Mouse (Mus musculus): ENCODE measurements around the gene Ak5. TPM values are rescaled to one million over a fixed set of nuclear protein-coding genes. Genes with fewer than 3 reads are reported as not detected.
A peak's percentile ranks its signal among the peaks of the same experiment; 100 is the strongest.

Ak5 gene
- polyA plus RNA-seq, 1 experiment from 2014 or later: 1.3 TPM

- no peaks in the 10 kb centered on the region for H3K27me3 ChIP-seq
- no peak overlapping the region for H3K4me2 ChIP-seq (replicated peaks)
- no peak overlapping the region for H3K9ac ChIP-seq
- H3K27ac ChIP-seq (replicated peaks): no peak overlapping the region
- no peaks in the 10 kb centered on the region for H3K36me3 ChIP-seq
- no peaks in the 10 kb centered on the region for H3K9me3 ChIP-seq (replicated peaks)
- no peak overlapping the region for H3K4me3 ChIP-seq (replicated peaks)
- H3K4me1 ChIP-seq: peaks cover 6% of the 10 kb centered on the region
- 0 out of 2 replicates have a peak, but pooled peaks have one; percentile 19 for ATAC-seq (ENCODE audit: insufficient number of reproducible peaks, low FRiP score, low TSS enrichment, low read depth)
Observed at GRCm38 (mm10) chr3:152563833-152564232, 104.3 kb downstream of the Ak5 start.

DNA sequence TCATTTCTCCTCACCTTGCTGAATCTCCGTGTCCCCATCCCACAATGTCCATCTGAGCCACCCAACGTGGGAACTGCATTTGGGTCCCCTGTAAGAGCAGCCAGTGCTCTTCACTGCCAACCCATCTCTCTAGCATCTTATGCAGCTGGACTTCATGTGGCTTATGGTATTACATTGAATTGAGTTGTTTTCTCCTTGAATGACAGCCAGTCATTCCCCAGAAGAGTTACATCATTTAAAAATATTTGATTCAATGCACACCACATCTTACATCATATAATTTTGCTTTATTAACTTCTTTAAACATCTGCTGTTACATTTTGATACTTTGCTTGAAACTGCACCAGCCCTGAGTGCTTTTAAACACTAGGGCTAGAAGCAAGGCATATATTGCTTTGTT lies 106.5 kb downstream of the Ak5 start:
- Histone ChIP-seq H3K4me1 (no peaks in the 10 kb centered on the region), H3K27me3 (no peaks in the 10 kb centered on the region), H3K4me3 (replicated peaks) (no peak overlapping the region), H3K9me3 (replicated peaks) (no peaks in the 10 kb centered on the region), H3K9ac (no peak overlapping the region), H3K36me3 (no peaks in the 10 kb centered on the region), H3K4me2 (replicated peaks) (no peak overlapping the region), H3K27ac (replicated peaks) (no peak overlapping the region)
- no peak for ATAC-seq (ENCODE audit: insufficient number of reproducible peaks, low FRiP score, low TSS enrichment, low read depth)
- WGBS: 80% methylated on average over 2 of the region's 2 CpGs

DNA sequence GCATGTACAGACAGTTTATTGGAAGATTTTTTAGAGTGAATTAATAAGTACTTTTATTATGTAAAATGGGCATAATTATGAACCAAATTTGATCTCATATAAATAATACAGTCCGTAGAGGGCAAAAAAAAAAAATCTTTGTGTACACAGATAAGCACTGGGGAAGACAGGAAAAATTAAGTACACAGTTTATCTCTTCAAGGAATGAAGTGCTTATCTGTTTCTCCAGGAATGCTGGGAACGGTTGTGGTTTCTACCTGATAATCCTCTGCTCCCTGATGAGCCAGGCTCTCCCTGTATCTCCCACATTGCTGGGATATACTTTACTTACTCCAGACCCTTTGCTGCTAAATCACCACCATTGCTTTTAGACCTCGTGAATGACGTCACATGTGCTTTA lies 108.9 kb downstream of the Ak5 start:
- Histone ChIP-seq H3K9ac (no peak overlapping the region), H3K36me3 (no peaks in the 10 kb centered on the region), H3K27me3 (no peaks in the 10 kb centered on the region), H3K9me3 (replicated peaks) (no peaks in the 10 kb centered on the region), H3K4me2 (replicated peaks) (no peak overlapping the region), H3K4me1 (no peaks in the 10 kb centered on the region), H3K27ac (replicated peaks) (no peak overlapping the region), H3K4me3 (replicated peaks) (no peak overlapping the region)
- no peak for ATAC-seq (ENCODE audit: insufficient number of reproducible peaks, low FRiP score, low TSS enrichment, low read depth)
- 64% methylated on average over 4 of the region's 4 CpGs for WGBS

DNA sequence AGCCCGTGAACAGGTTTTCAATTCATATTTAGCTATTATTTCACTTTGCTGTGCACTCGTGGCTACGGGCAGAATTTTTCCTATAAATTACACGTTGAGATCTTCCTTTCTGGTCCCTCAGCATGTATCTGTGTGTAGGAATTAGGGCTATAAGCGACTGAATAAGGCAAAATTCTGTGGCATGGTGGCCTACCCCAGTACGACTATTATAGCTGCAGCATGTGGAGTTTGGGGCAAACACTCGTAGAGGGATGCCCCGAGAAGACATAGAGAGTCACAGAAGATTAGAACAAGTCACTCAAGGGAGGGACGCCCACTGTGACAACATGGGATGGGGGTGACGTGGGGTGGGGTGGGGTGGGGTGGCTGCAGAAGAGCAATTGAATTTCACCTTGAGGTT lies 110.1 kb downstream of the Ak5 start:
- no peaks in the 10 kb centered on the region for H3K27me3 ChIP-seq
- ATAC-seq (ENCODE audit: insufficient number of reproducible peaks, low FRiP score, low TSS enrichment, low read depth): no peak
- no peak overlapping the region for H3K4me2 ChIP-seq (replicated peaks)
- H3K4me1 ChIP-seq: no peaks in the 10 kb centered on the region
- H3K9me3 ChIP-seq (replicated peaks): no peaks in the 10 kb centered on the region
- no peaks in the 10 kb centered on the region for H3K36me3 ChIP-seq
- H3K4me3 ChIP-seq (replicated peaks): no peak overlapping the region
- 57% methylated on average over 10 of the region's 10 CpGs for WGBS
- H3K9ac ChIP-seq: no peak overlapping the region
- H3K27ac ChIP-seq (replicated peaks): no peak overlapping the region

- Histone ChIP-seq H3K4me3 (replicated peaks) (no peak overlapping the region), H3K4me1 (no peaks in the 10 kb centered on the region), H3K9ac (no peak overlapping the region), H3K9me3 (replicated peaks) (no peaks in the 10 kb centered on the region), H3K36me3 (no peaks in the 10 kb centered on the region), H3K27ac (replicated peaks) (no peak overlapping the region), H3K27me3 (no peaks in the 10 kb centered on the region), H3K4me2 (replicated peaks) (no peak overlapping the region)
- 52% methylated on average over 12 of the region's 12 CpGs for WGBS
- ATAC-seq (ENCODE audit: insufficient number of reproducible peaks, low FRiP score, low TSS enrichment, low read depth): no peak; the same call in 1 of the 2 replicates
Observed at GRCm38 (mm10) chr3:152557659-152558058, 110.5 kb downstream of the Ak5 start.

- no peak for ATAC-seq (ENCODE audit: insufficient number of reproducible peaks, low FRiP score, low TSS enrichment, low read depth)
- Histone ChIP-seq H3K27ac (replicated peaks) (no peak overlapping the region), H3K4me3 (replicated peaks) (no peak overlapping the region), H3K4me2 (replicated peaks) (no peak overlapping the region), H3K4me1 (no peaks in the 10 kb centered on the region), H3K27me3 (no peaks in the 10 kb centered on the region), H3K36me3 (no peaks in the 10 kb centered on the region), H3K9ac (no peak overlapping the region), H3K9me3 (replicated peaks) (no peaks in the 10 kb centered on the region)
- WGBS: 94% methylated on average over 3 of the region's 3 CpGs
Observed at GRCm38 (mm10) chr3:152556919-152557318, 111.2 kb downstream of the Ak5 start.

DNA sequence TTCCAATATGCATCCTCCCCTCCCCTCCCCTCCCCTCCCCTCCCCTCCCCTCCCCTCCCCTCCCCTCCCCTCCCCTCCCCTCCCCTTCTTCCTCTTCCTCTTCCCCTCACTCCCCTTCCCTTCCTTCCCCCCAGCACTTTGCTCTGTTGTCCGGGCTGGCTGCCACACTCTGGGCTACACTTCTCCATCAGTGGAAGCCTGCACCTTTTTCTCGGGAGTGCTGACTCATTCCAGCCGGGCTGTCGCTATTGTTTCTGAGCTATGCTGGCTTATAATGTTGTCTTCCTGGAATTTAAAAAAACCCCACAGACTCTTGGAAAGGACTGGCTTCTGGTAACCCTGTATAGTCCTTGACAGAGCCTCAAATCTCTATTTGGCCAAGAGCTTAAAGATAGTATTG lies 111.7 kb downstream of the Ak5 start:
- H3K27me3 ChIP-seq: no peaks in the 10 kb centered on the region
- WGBS: 40% methylated on average over 4 of the region's 4 CpGs

GRCm38 (mm10) chr3:152555216-152555615 lies 112.9 kb downstream of the Ak5 start:
- no peak overlapping the region for H3K27ac ChIP-seq (replicated peaks)
- no peaks in the 10 kb centered on the region for H3K9me3 ChIP-seq (replicated peaks)
- no peak overlapping the region for H3K4me2 ChIP-seq (replicated peaks)
- H3K4me3 ChIP-seq (replicated peaks): no peak overlapping the region
- no peaks in the 10 kb centered on the region for H3K4me1 ChIP-seq
- 72% methylated on average over 7 of the region's 7 CpGs for WGBS
- no peaks in the 10 kb centered on the region for H3K27me3 ChIP-seq
- H3K9ac ChIP-seq: no peak overlapping the region
- ATAC-seq (ENCODE audit: insufficient number of reproducible peaks, low FRiP score, low TSS enrichment, low read depth): no peak
- H3K36me3 ChIP-seq: no peaks in the 10 kb centered on the region

More for the DNA sequence above, 111.7 kb downstream of the Ak5 start:
- Histone ChIP-seq H3K4me3 (replicated peaks) (no peak overlapping the region), H3K9ac (no peak overlapping the region), H3K27ac (replicated peaks) (no peak overlapping the region), H3K4me1 (no peaks in the 10 kb centered on the region), H3K9me3 (replicated peaks) (no peaks in the 10 kb centered on the region), H3K4me2 (replicated peaks) (no peak overlapping the region), H3K36me3 (no peaks in the 10 kb centered on the region)
- ATAC-seq (ENCODE audit: insufficient number of reproducible peaks, low FRiP score, low TSS enrichment, low read depth): no peak

- 84% methylated on average over 7 of the region's 7 CpGs for WGBS
- no peaks in the 10 kb centered on the region for H3K4me1 ChIP-seq
- no peaks in the 10 kb centered on the region for H3K9me3 ChIP-seq (replicated peaks)
- H3K4me2 ChIP-seq (replicated peaks): no peak overlapping the region
- H3K27me3 ChIP-seq: no peaks in the 10 kb centered on the region
- H3K27ac ChIP-seq (replicated peaks): no peak overlapping the region
- H3K4me3 ChIP-seq (replicated peaks): no peak overlapping the region
- H3K9ac ChIP-seq: no peak overlapping the region
- H3K36me3 ChIP-seq: no peaks in the 10 kb centered on the region
- no peak for ATAC-seq (ENCODE audit: insufficient number of reproducible peaks, low FRiP score, low TSS enrichment, low read depth)
Observed at GRCm38 (mm10) chr3:152554366-152554765, 113.8 kb downstream of the Ak5 start.

- H3K9ac ChIP-seq: no peak overlapping the region
- no peaks in the 10 kb centered on the region for H3K9me3 ChIP-seq (replicated peaks)
- ATAC-seq (ENCODE audit: insufficient number of reproducible peaks, low FRiP score, low TSS enrichment, low read depth): no peak
- H3K4me1 ChIP-seq: no peaks in the 10 kb centered on the region
- no peaks in the 10 kb centered on the region for H3K27me3 ChIP-seq
- no peaks in the 10 kb centered on the region for H3K36me3 ChIP-seq
- WGBS: 80% methylated on average over 8 of the region's 8 CpGs
- no peak overlapping the region for H3K4me3 ChIP-seq (replicated peaks)
- no peak overlapping the region for H3K27ac ChIP-seq (replicated peaks)
- H3K4me2 ChIP-seq (replicated peaks): no peak overlapping the region
Observed at GRCm38 (mm10) chr3:152552641-152553040, 115.5 kb downstream of the Ak5 start.

GRCm38 (mm10) chr3:152550528-152551115 lies 117.5 kb downstream of the Ak5 start:
- 83% methylated on average over 7 of the region's 7 CpGs for WGBS
- Histone ChIP-seq H3K27ac (replicated peaks) (no peak overlapping the region), H3K9me3 (replicated peaks) (no peaks in the 10 kb centered on the region), H3K9ac (no peak overlapping the region), H3K27me3 (no peaks in the 10 kb centered on the region), H3K4me2 (replicated peaks) (no peak overlapping the region), H3K4me1 (no peaks in the 10 kb centered on the region), H3K36me3 (no peaks in the 10 kb centered on the region), H3K4me3 (replicated peaks) (no peak overlapping the region)
- no peak for ATAC-seq (ENCODE audit: insufficient number of reproducible peaks, low FRiP score, low TSS enrichment, low read depth)

- no peak overlapping the region for H3K4me2 ChIP-seq (replicated peaks)
- no peak overlapping the region for H3K9ac ChIP-seq
- no peaks in the 10 kb centered on the region for H3K4me1 ChIP-seq
- H3K36me3 ChIP-seq: no peaks in the 10 kb centered on the region
- no peak overlapping the region for H3K4me3 ChIP-seq (replicated peaks)
- H3K27me3 ChIP-seq: no peaks in the 10 kb centered on the region
- no peak for ATAC-seq (ENCODE audit: insufficient number of reproducible peaks, low FRiP score, low TSS enrichment, low read depth)
- no peaks in the 10 kb centered on the region for H3K9me3 ChIP-seq (replicated peaks)
- no peak overlapping the region for H3K27ac ChIP-seq (replicated peaks)
Observed at GRCm38 (mm10) chr3:152550031-152550430, 118.1 kb downstream of the Ak5 start.

Measured in embryonic facial prominence, embryonic 15.5 days (tissue).